Mouse (Mus musculus) lung, adult 2 months (tissue): ENCODE data around the gene Nucb2.

Experiments
- CTCF ChIP-seq: fragments of 200-500 bp; IDR thresholded peaks from 2 replicates; pipeline ENCODE4 v1.5.1; 2011; ENCODE audit warnings: mild to moderate bottlenecking, low read length, control low read depth; ENCODE audit not compliant: insufficient read depth
- POLR2A ChIP-seq: fragments of 200-500 bp; IDR thresholded peaks from 2 replicates; pipeline ENCODE4 v1.6.1; 2011; ENCODE audit warnings: low read depth, mild to moderate bottlenecking, control low read depth, low read length, borderline replicate concordance; ENCODE audit errors: extremely low read depth

GRCm38 (mm10) chr7:116496760-116497159, 7.4 kb upstream of the Nucb2 start:
- no peak for TF ChIP-seq CTCF
- TF ChIP-seq POLR2A = no peak
